In genomic region chr16:29526585-29526984, GRCm38 (mm10) we compare ENCODE assay signal across 31 mouse cellular contexts. TPM values are rescaled to one million over a fixed set of nuclear protein-coding genes. Genes with fewer than 3 reads are reported as not detected.
"Had no signal": no experiment of that assay in that cellular context is flagged by ENCODE, and none has a peak within 500 bp of the region (broad histone marks: within the 10 kb centered on the region; RNA-seq: fewer than 3 reads in every experiment).

No protein-coding gene starts in this region.

- H3K27ac ChIP-seq: limb, embryonic 10.5 days; limb, embryonic 12.5 days; limb, embryonic 13.5 days; limb, embryonic 15.5 days; liver, embryonic 12.5 days; liver, embryonic 13.5 days; liver, embryonic 14.5 days; liver, embryonic 15.5 days; lung, embryonic 15.5 days; macrophage; midbrain, embryonic 10.5 days; midbrain, embryonic 12.5 days; midbrain, embryonic 13.5 days; midbrain, embryonic 15.5 days; neural tube, embryonic 12.5 days had no signal

- H3K4me2 ChIP-seq: limb, embryonic 12.5 days; limb, embryonic 13.5 days; limb, embryonic 15.5 days; liver, embryonic 11.5 days; liver, embryonic 12.5 days; liver, embryonic 13.5 days; lung, embryonic 14.5 days; lung, embryonic 15.5 days; midbrain, embryonic 11.5 days; midbrain, embryonic 12.5 days; midbrain, embryonic 13.5 days; midbrain, embryonic 15.5 days; neural tube, embryonic 12.5 days had no signal

- H3K9ac ChIP-seq: limb, embryonic 12.5 days; limb, embryonic 13.5 days; limb, embryonic 15.5 days; liver, embryonic 12.5 days; liver, embryonic 13.5 days; liver, embryonic 14.5 days; liver, embryonic 15.5 days; liver, postnatal 0 days; lung, embryonic 14.5 days; lung, embryonic 15.5 days; midbrain, embryonic 12.5 days; midbrain, embryonic 13.5 days; midbrain, embryonic 15.5 days; neural tube, embryonic 12.5 days had no signal

- H3K36me3 ChIP-seq: limb, embryonic 10.5 days; limb, embryonic 12.5 days; limb, embryonic 13.5 days; limb, embryonic 15.5 days; liver, embryonic 12.5 days; liver, embryonic 13.5 days; liver, embryonic 15.5 days; lung, embryonic 15.5 days; midbrain, embryonic 10.5 days; midbrain, embryonic 12.5 days; midbrain, embryonic 13.5 days; midbrain, embryonic 15.5 days; neural tube, embryonic 12.5 days had no signal

- H3K4me3 ChIP-seq: limb, embryonic 10.5 days; limb, embryonic 12.5 days; limb, embryonic 13.5 days; limb, embryonic 15.5 days; liver, embryonic 12.5 days; liver, embryonic 13.5 days; liver, embryonic 15.5 days; lung, embryonic 15.5 days; midbrain, embryonic 10.5 days; midbrain, embryonic 12.5 days; midbrain, embryonic 13.5 days; midbrain, embryonic 15.5 days; myocyte; neural tube, embryonic 12.5 days had no signal

- DNase-seq: left cerebral cortex, postnatal 4 days; liver; liver, embryonic 13.5 days; liver, postnatal 0 days; lung, embryonic 14.5 days; lung, postnatal 4 days; midbrain, embryonic 14.5 days had no signal

- H3K27me3 ChIP-seq: limb, embryonic 12.5 days; limb, embryonic 13.5 days; limb, embryonic 15.5 days; liver, embryonic 12.5 days; liver, embryonic 13.5 days; liver, embryonic 15.5 days; lung, embryonic 15.5 days; megakaryocyte, embryonic 14.5 days; midbrain, embryonic 12.5 days; midbrain, embryonic 13.5 days; midbrain, embryonic 15.5 days; neural tube, embryonic 12.5 days had no signal

- H3K4me1 ChIP-seq: limb, embryonic 10.5 days; limb, embryonic 12.5 days; limb, embryonic 13.5 days; limb, embryonic 15.5 days; liver, embryonic 12.5 days; liver, embryonic 13.5 days; liver, embryonic 15.5 days; lung, embryonic 15.5 days; midbrain, embryonic 10.5 days; midbrain, embryonic 12.5 days; midbrain, embryonic 13.5 days; midbrain, embryonic 15.5 days; neural tube, embryonic 12.5 days had no signal

- H3K9me3 ChIP-seq: limb, embryonic 10.5 days; limb, embryonic 12.5 days; limb, embryonic 13.5 days; limb, embryonic 15.5 days; liver, embryonic 12.5 days; liver, embryonic 13.5 days; liver, embryonic 15.5 days; lung, embryonic 15.5 days; megakaryocyte, embryonic 14.5 days; midbrain, embryonic 10.5 days; midbrain, embryonic 12.5 days; midbrain, embryonic 13.5 days; midbrain, embryonic 15.5 days; neural tube, embryonic 12.5 days had no signal

RNA-seq across cellular contexts. Expression of gene Atp13a4, which starts 18.1 kb away (rescaled TPM):
- total RNA-seq: liver, adult 2 months; megakaryocyte progenitor cell, adult 5-6 weeks; megakaryocyte, adult 5-6 weeks; megakaryocyte-erythroid progenitor cell, adult 5-6 weeks had no signal
- polyA plus RNA-seq: limb, embryonic 10.5 days; limb, embryonic 11.5 days; limb, embryonic 12.5 days; limb, embryonic 13.5 days; liver, adult 2 months; liver, embryonic 12.5 days; liver, embryonic 13.5 days; liver, embryonic 14.5 days; liver, embryonic 15.5 days; liver, embryonic 16.5 days; liver, postnatal 0 days had no signal
